Mouse (Mus musculus) heart, adult 2 months (tissue): ENCODE results near the gene Gda. TPM values are rescaled to one million over a fixed set of nuclear protein-coding genes. Genes with fewer than 3 reads are reported as not detected.

Experiments
- DNase-seq, 2 experiments: peaks; one replicate each; pipeline ENCODE4 v3.0.0; 2021
- H3K27ac ChIP-seq: fragments of 200-600 bp; 2 replicates; pipeline ENCODE4 v1.8.1; 2022
- H3K27me3 ChIP-seq: fragments of 200-500 bp; 2 replicates; pipeline ENCODE4 v1.6.1; 2012; ENCODE audit warnings: mild to moderate bottlenecking, low read length, inconsistent platforms, mixed read lengths; ENCODE audit not compliant: control insufficient read depth, insufficient read depth
- H3K36me3 ChIP-seq: fragments of 200-500 bp; 2 replicates; pipeline ENCODE4 v1.6.1; 2012; ENCODE audit warnings: low read length, inconsistent platforms; ENCODE audit not compliant: control insufficient read depth, insufficient read depth
- H3K4me1 ChIP-seq: fragments of 200-500 bp; 2 replicates; pipeline ENCODE4 v1.6.1; 2011; ENCODE audit warnings: low read length; ENCODE audit not compliant: control insufficient read depth, insufficient read depth
- H3K4me3 ChIP-seq: fragments of 200-600 bp; 2 replicates; pipeline ENCODE4 v1.8.1; 2022
- H3K79me2 ChIP-seq: fragments of 200-500 bp; replicated peaks from 2 replicates; pipeline ENCODE4 v1.6.1; 2012; ENCODE audit warnings: mild to moderate bottlenecking, inconsistent platforms, low read length, moderate library complexity, mixed read lengths; ENCODE audit not compliant: control insufficient read depth, insufficient read depth
- H3K9ac ChIP-seq: fragments of 200-500 bp; 2 replicates; pipeline ENCODE4 v1.6.1; 2012; ENCODE audit warnings: low read depth, mild to moderate bottlenecking, control low read depth, inconsistent platforms, low read length, mixed read lengths
- CTCF ChIP-seq: fragments of 200-600 bp; IDR thresholded peaks from 2 replicates; pipeline ENCODE4 v1.8.1; 2022; ENCODE audit warnings: antibody characterized with exemption, mild to moderate bottlenecking, moderate library complexity
- EP300 ChIP-seq: fragments of 200-500 bp; IDR thresholded peaks from 2 replicates; pipeline ENCODE4 v1.6.1; 2011; ENCODE audit warnings: low read depth, low read length, control low read depth; ENCODE audit not compliant: insufficient read depth
- POLR2A ChIP-seq: fragments of 200-500 bp; IDR thresholded peaks from 2 replicates; pipeline ENCODE4 v1.6.1; 2011; ENCODE audit warnings: mild to moderate bottlenecking, low read depth, low read length, control low read depth; ENCODE audit not compliant: insufficient read depth
- WGBS: fragments of 180-500 bp; shearing (Covaris S2); methylation state at CpG from one replicate; pipeline ENCODE4 v1.1.7; 2018; 5-methylcytosine and 5-hydroxymethylcytosine counted together
- intact Hi-C: fragments of 180-260 bp; cut with DNase I; formaldehyde crosslinking; loops from one replicate; pipeline ENCODE4 v1.15.1; 2025
- polyA plus RNA-seq: library from polyadenylated mRNA; depleted of rRNA; stranded (reverse); fragments of >200 nt; gene quantifications from 2 replicates; pipeline ENCODE4 v1.2.3, GENCODE M21; 2012
- total RNA-seq, 2 experiments: library from RNA; stranded (reverse); gene quantifications; 2 replicates each; pipeline ENCODE4 v1.2.3; 2021

Gda gene
- total and polyA plus RNA-seq, 3 experiments: 4.3 to 38.7 (median 17.5) TPM

- H3K27me3 ChIP-seq: peaks cover 1% of the 10 kb centered on the region; the same call in 1 of the 2 replicates
- 2% methylated on average over 48 of the region's 48 CpGs for WGBS
- intact Hi-C loops: loop anchor here (1.0 to 5.0 kb wide), 2 partner anchors 99 to 200 kb away; partner anchors contain the start of gene Zfand5
- H3K9ac ChIP-seq: peak overlapping the region; percentile 80
- H3K4me1 ChIP-seq: peaks cover 3% of the 10 kb centered on the region; the same call in 1 of the 2 replicates
- TF ChIP-seq EP300 (0 out of 2 replicates have a peak, but pooled peaks have one; percentile 25), CTCF (peak; percentile 96), POLR2A (peak; percentile 57)
- H3K27ac ChIP-seq: peak overlapping the region; percentile 90
- H3K79me2 ChIP-seq: no peaks in the 10 kb centered on the region; the same call in 1 of the 2 replicates
- peak overlapping the region; percentile 82 for H3K4me3 ChIP-seq
- peak; percentile 90 for DNase-seq
- H3K36me3 ChIP-seq: no peaks in the 10 kb centered on the region; the same call in 1 of the 2 replicates
Measured at GRCm38 (mm10) chr19:21472121-21472780, 994 bp downstream of the Gda start.

GRCm38 (mm10) chr19:21461221-21461960, 11.9 kb downstream of the Gda start:
- intact Hi-C loops: no loop called here
- H3K9ac ChIP-seq: no peak overlapping the region
- H3K36me3 ChIP-seq: no peaks in the 10 kb centered on the region; the same call in 1 of the 2 replicates
- H3K79me2 ChIP-seq: no peaks in the 10 kb centered on the region
- no peak overlapping the region for H3K4me3 ChIP-seq
- no peaks in the 10 kb centered on the region for H3K27me3 ChIP-seq
- TF ChIP-seq CTCF (no peak), EP300 (no peak)
- H3K27ac ChIP-seq: no peak overlapping the region
- peaks cover under 1% of the 10 kb centered on the region; the same call in 1 of the 2 replicates for H3K4me1 ChIP-seq
- DNase-seq: no peak
- WGBS: 72% methylated on average over 5 of the region's 5 CpGs

DNA sequence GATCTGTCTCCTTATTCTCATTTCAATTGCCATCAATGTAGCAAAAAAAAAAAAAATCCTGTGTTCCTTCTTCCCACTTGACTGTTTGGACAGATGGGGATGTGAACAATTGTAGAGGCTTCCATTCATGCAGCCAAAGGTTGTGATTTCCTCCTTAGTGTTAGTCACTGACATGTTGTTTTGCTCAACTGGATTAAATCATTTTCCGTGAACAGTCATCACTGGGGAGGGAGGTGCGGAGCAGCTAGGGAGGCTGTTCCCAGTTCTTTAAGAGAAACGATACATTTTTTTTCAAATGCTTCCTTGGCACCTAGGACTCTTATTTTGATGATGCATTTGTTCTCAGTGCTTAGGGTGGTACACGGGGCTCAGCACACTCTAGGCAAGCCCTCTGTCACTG, 15.8 kb downstream of the Gda start:
- Histone ChIP-seq H3K79me2 (no peaks in the 10 kb centered on the region), H3K27ac (peak overlapping the region; percentile 67), H3K4me1 (peaks cover 1% of the 10 kb centered on the region; the same call in 1 of the 2 replicates), H3K9ac (no peak overlapping the region), H3K27me3 (no peaks in the 10 kb centered on the region), H3K4me3 (no peak overlapping the region), H3K36me3 (no peaks in the 10 kb centered on the region; the same call in none of the 2 replicates)
- intact Hi-C loops: loop anchor here (2.0 kb wide), 1 partner anchor 13 kb away; no protein-coding TSS in a partner anchor
- WGBS: 35% methylated on average over 4 of the region's 4 CpGs
- DNase-seq: peak in 1 of 2 experiments; percentile 26
- TF ChIP-seq EP300 (peak; percentile 62; the same call in 1 of the 2 replicates), POLR2A (no peak), CTCF (no peak)

DNA sequence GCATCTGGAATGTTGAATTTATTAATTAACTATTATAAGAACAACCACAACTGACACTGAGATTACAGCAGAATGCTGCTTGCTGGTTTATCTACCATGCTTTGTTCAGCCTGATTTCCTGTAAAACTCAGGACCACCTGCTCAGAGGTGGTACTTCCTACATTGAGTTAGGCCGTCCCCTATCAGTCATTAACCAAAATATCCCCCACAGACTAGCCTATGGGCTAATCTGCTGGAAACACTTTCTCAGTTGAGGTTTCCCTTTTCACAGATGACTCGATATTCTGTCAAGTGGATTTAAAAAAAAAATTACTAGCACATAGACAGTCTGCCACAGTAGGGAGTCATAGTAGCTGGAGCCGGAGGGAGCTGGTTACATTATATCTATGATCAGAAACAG, 31.5 kb downstream of the Gda start:
- intact Hi-C loops: no loop called here
- H3K36me3 ChIP-seq: no peaks in the 10 kb centered on the region
- TF ChIP-seq EP300: no peak
- TF ChIP-seq POLR2A: no peak
- TF ChIP-seq CTCF: no peak
- H3K4me3 ChIP-seq: no peak overlapping the region
- H3K4me1 ChIP-seq: no peaks in the 10 kb centered on the region
- H3K27ac ChIP-seq: no peak overlapping the region
- 79% methylated on average over 3 of the region's 3 CpGs for WGBS
- H3K27me3 ChIP-seq: no peaks in the 10 kb centered on the region
- no peak for DNase-seq
- H3K79me2 ChIP-seq: no peaks in the 10 kb centered on the region
- no peak overlapping the region for H3K9ac ChIP-seq

- intact Hi-C loops: no loop called here
- Histone ChIP-seq H3K36me3 (no peaks in the 10 kb centered on the region), H3K27me3 (no peaks in the 10 kb centered on the region), H3K4me1 (no peaks in the 10 kb centered on the region), H3K4me3 (no peak overlapping the region), H3K27ac (no peak overlapping the region), H3K79me2 (no peaks in the 10 kb centered on the region), H3K9ac (no peak overlapping the region)
- WGBS: 69% methylated on average over 6 of the region's 6 CpGs
- DNase-seq: no peak
- TF ChIP-seq EP300 (no peak), CTCF (no peak), POLR2A (no peak)
Measured at GRCm38 (mm10) chr19:21440841-21441240, 32.4 kb downstream of the Gda start.
